9 mouse cellular contexts compared by ENCODE assay signal in genomic region chr8:45068759-45069386, GRCm38 (mm10). TPM values are rescaled to one million over a fixed set of nuclear protein-coding genes. Genes with fewer than 3 reads are reported as not detected.
A peak's percentile ranks its signal among the peaks of the same experiment; 100 is the strongest.
DNase-seq lines count a peak whose midpoint lies in the region; ATAC-seq and TF ChIP-seq lines count a peak whose summit lies in the region.
"Had no signal": no experiment of that assay in that cellular context is flagged by ENCODE, and none has a peak within 500 bp of the region (broad histone marks: within the 10 kb centered on the region; RNA-seq: fewer than 3 reads in every experiment).

Gene Mtnr1a (plus strand): TSS chr8:45069137.

- peak within 1 kb of the TSS; percentile 66 for H3K4me2 ChIP-seq in hindbrain, embryonic 11.5 days (replicated peaks; ENCODE audit: low read depth, low read length)

- no peaks in the 10 kb centered on the region for H3K27me3 ChIP-seq in hindbrain, embryonic 11.5 days (ENCODE audit: control insufficient read depth, insufficient read depth, low read length)

- peak; percentile 66 for DNase-seq in R1 (ENCODE audit: low read depth, low spot score)
- DNase-seq in cerebellum, postnatal 10 days, result peak; percentile 97 to 99
- peak; percentile 71 to 90 for DNase-seq in frontal cortex, postnatal 14 days (ENCODE audit: low spot score in 2 of 2)
- peak; percentile 97 for DNase-seq in hindbrain, embryonic 11.5 days (ENCODE audit: low spot score)
- DNase-seq in layer of hippocampus, adult 9-10 months (ENCODE audit: low spot score), result peak; percentile 68
- DNase-seq in lung, adult 2 months, result peak; percentile 86
- DNase-seq in ovary, postnatal 10 days (ENCODE audit: low spot score), result peak; percentile 96
- peak; percentile 73 for DNase-seq in urinary bladder, postnatal 10 days (ENCODE audit: low spot score)

- WGBS in hindbrain, embryonic 11.5 days, result 8% methylated on average over 29 of the region's 29 CpGs
- WGBS in lung, adult 2 months, result 10% methylated on average over 29 of the region's 29 CpGs

- peak; percentile 88 for TF ChIP-seq CTCF in lung, adult 2 months (IDR thresholded peaks at IDR 0.05; ENCODE audit: insufficient read depth, low read length)

- H3K9me3 ChIP-seq in hindbrain, embryonic 11.5 days (ENCODE audit: control insufficient read depth, low read length), result no peaks in the 10 kb centered on the region

- no peaks in the 10 kb centered on the region for H3K36me3 ChIP-seq in hindbrain, embryonic 11.5 days (ENCODE audit: control insufficient read depth, insufficient read depth, low read length)

- H3K27ac ChIP-seq in hindbrain, embryonic 11.5 days (ENCODE audit: low read depth, low read length), result no peak within 1 kb of the TSS

- H3K9ac ChIP-seq in hindbrain, embryonic 11.5 days (ENCODE audit: low read depth, low read length), result 0 out of 2 replicates have a peak within 1 kb of the TSS, but pooled peaks have one; percentile 24

- no peaks in the 10 kb centered on the region for H3K4me1 ChIP-seq in hindbrain, embryonic 11.5 days (replicated peaks; ENCODE audit: control insufficient read depth, insufficient read depth, low read length)
- no peaks in the 10 kb centered on the region for H3K4me1 ChIP-seq in lung, adult 2 months (ENCODE audit: control insufficient read depth, insufficient read depth, low read length)

- TF ChIP-seq POLR2A in lung, adult 2 months (IDR thresholded peaks at IDR 0.05; ENCODE audit: borderline replicate concordance, extremely low read depth, low read depth, low read length), result no peak

- peak within 1 kb of the TSS; percentile 25 for H3K4me3 ChIP-seq in hindbrain, embryonic 11.5 days (ENCODE audit: low read depth, low read length)
- H3K4me3 ChIP-seq in lung, adult 2 months (replicated peaks; ENCODE audit: extremely low read depth, low read depth, low read length), result no peak within 1 kb of the TSS

- ATAC-seq in hindbrain, embryonic 11.5 days (ENCODE audit: low FRiP score), result peak; percentile 89

RNA-seq across cellular contexts. Expression of gene Mtnr1a, which starts in this region (rescaled TPM):
- polyA plus RNA-seq in hindbrain, embryonic 11.5 days (2014; fragmentation: Nextera tagmentation; extraction: Ambion mirVana), result 0.31 and 0.47 TPM in 2 replicates
- polyA plus RNA-seq in lung, adult 2 months (2012; rRNA removed), result not detected in 2 replicates
- polyA plus RNA-seq: gonadal fat pad, adult 2 months had no signal

Comparison
In these comparisons a context has a peak if more than half of its experiments do, and no peak if none do; other contexts are left out.
1. Peak in DNase-seq, ATAC-seq, H3K4me3 ChIP-seq, H3K9ac ChIP-seq and H3K4me2 ChIP-seq in hindbrain, embryonic 11.5 days; RNA of the gene not detected or under 1 TPM.
2. Peak in DNase-seq in lung, adult 2 months; RNA of the gene not detected or under 1 TPM.